Mouse (Mus musculus) frontal cortex, adult (tissue): ENCODE data around the gene Eef2k.

ENCODE experiments used
- ATAC-seq: cut with Nextera tagmentation; 2 replicates; pipeline ENCODE4 v1.9.2; 2017; ENCODE audit warnings: mild to moderate bottlenecking, moderate library complexity, mixed read lengths; ENCODE audit not compliant: low TSS enrichment

Gene Eef2k

DNA sequence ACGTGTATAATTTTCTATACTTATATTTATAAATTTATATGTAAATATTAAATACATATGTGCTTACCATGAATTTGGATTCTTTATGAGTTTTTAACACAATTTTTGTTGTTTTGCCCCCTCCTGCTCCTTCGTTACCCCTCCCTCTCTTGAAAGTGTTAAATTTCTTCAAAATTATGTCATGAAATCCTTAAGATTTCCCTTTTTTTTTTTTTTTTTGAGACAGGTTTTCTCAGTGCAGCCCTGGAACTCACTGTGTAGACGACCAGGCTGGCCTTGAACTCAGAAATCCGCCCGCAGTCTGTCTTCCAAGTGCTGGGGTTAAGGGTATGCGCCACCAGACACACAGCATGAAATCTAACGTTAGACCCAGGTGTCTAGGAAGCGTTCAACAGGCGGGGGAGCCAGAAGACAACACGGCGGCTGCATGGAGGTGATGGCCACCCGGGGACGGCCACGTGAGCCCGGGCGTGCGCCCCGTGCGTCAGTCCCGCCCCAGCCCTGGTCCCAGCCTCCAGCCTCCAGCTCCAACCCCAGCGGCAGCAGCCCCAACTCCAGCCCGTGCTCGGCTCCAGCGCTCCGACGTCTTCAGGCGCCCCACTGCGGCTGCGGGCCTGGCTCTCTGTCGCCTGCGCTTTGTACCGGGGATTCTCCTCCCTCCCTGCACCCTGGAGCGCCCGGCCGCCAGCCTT is at the start of gene Eef2k:
Gene Eef2k, plus strand, starts transcription at position 487 of the 692 bp plus-strand sequence.
- peak; percentile 88 for ATAC-seq

DNA sequence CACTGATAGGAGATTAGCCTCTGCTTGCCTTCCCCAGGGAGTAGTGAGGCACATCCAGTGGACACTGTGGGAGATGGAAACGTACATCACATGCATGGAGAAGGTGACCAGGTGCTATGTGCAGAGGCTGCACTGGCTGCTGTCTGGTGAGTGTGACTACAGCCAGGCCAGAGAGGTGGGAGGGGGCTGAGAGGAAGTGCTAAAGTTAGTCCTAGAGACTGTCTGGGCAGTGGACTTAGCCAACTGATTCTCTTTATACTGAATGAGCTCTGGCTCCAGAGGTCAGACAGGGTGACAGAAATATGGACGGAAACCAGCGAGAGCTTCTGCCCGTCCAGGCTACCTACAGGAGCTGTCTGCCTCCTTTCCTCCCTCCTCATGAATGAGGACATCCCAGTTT is 47.1 kb upstream of the Eef2k start:
- no peak for ATAC-seq

DNA sequence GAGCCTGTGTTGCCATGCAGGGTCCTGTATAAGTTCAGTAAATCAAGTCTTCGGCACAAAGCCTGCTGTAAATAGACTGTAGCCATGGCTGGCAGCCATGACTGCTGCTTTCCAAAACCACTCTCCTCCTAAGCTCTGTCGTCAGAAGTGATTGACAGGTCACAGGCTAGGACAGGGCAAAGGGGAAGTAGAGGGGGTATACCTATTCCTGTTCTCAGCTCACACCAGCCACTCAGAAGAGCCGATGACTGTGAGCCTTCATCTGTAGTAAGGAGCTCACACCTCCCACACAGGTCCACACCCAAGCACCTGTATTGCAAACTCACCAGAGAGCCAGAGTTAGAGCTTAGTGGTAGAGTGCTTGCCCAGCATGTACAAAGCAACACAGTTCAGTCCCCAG is 46.3 kb upstream of the Eef2k start:
- no peak for ATAC-seq

DNA sequence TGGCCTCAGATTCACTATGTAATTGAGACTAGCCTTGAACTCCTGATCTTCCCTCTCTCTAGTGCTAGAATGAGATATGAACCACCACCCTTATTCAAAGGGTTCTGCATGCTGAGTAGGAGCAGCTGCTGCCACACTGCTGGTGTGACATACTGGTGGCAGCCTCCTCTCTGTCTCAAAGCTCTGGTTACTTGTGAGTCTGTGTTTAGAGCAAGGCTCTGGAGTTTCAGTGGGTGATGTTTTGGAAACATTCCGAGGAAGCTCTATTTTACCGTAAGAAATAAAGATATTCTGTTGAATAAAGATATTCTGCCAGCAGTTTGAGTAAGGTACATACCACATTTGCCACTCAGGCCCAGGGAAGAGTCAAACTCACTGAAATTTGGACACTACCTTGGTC is 39.4 kb upstream of the Eef2k start:
- ATAC-seq, result peak; percentile 85

DNA sequence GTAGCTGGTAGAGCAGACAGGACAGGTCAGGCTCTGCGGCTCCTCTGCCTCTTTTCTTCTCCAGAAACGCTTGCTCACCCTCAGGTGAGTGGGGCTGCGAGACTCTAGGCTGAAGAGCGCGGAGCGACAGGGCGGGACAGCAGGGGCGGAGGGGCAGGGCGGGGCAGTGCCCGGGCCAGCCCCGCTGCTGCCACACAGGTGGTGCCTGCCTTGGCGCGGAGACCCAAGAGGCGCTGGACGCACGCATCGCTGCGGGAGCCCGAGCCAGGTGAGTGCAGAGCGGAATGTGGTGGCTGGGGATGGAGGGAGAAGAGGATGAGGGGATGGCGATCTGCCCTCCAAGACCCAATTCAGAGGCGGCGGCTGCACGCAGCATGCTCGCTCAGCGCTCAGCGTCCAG is 32.9 kb upstream of the Eef2k start:
- no peak for ATAC-seq

DNA sequence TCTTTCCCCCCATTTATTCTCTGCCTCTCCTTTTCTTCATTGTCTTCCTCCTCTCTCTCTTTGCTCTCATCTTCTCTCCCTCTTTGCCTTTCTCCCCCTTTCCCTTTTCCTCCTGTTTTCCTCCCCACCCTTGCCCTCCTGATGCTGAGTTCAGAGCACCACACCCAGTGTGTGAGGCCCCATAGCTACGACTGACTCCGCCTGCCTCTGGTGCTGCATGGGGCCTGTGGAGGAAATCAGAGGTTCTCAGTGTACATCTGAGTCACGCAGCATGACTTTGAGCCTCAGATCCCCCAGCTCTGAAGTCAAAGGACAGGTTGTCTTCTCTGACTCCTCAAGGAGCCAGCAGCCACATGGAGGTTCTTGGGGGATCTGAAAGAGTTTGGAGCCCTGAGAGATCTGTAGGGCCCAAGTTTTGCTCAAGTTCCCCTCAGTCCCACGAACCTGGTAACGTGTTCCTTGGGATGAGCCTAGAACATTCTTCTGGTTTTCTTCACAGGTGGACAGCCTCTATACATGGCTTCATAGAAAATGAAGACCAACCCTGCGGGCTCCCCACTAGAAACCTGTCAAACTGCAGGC is 30.7 kb upstream of the Eef2k start, which contains the start of gene Gm5737:
Gene Gm5737, plus strand, starts transcription at position 532 of the 582 bp plus-strand sequence.
- ATAC-seq, result no peak

DNA sequence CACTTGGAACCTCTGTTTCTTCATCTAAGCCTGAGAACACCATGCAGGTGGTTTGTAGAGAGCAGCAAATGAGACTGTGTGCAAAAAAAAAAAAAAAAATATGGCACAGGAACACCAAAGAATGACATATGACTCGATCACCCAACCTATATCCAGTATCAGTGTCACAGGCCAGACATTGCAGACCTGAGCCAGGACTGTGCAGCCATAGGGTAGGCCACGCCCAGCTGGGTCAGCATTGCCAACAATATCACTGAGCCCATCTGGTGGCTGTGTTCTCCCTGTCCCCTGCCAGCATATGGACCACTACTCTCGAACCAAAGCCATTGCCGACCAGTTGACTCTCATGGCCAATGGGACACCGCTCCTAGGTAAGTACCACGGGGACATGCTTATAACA is 25.1 kb upstream of the Eef2k start:
- ATAC-seq, result no peak

DNA sequence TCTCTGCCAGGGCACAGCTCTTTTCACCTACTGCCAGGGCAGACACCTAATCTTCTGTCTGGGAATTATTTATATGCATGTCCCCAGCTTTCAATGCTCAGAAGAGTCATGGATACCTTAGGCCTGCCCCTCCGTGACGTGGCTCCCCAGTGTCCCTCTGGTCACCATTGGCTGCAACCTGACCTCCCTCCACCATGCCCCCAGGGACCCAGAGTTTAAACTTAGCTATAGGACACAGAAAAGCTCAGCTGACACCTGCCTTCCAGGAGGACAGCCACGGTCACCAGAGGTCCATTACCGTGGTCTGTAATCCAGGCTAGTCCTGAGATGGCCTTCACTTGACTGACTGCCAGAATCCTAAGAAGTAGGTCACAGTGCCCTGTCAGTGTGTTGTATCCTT is 23.2 kb upstream of the Eef2k start:
- no peak for ATAC-seq

DNA sequence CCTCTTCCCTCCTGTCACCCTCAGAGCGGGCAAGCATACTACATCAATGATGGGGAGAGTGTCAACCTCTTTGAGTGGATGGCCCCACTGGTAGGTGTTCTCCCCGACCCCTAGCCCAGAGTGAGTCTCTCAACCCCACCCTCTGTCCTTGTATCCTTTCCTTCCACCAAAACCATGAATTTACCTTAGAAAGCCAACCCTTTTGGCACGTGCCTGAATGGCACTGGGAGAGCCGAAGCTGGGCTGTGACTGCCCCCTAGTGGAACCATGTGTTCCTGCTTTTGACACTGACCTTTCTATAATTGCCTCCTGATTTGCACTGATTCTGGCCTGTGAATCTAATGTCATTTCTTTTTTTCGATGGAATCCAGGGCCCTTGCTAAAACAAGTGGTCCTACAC is 19.4 kb upstream of the Eef2k start:
- no peak for ATAC-seq

DNA sequence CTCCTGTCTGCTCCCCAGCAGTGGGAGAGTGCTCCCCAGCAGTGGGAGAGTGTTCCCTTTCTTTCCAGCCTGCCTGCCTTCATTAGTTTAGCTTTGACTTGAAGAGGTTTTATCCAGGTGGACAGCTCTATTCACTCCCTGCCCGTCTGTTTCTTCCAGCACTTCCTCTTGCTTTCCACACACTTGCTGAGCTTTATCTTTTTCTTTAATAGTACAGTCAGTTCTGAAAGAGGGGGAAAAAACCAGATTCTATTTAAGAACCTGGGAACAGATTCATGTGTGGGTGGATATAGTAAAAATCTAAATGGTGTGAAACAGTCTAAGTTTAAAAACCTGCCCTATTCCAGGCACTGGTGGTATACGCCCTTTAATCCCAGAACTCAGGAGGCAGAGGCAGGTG is 17.5 kb upstream of the Eef2k start:
- peak; percentile 80 for ATAC-seq

DNA sequence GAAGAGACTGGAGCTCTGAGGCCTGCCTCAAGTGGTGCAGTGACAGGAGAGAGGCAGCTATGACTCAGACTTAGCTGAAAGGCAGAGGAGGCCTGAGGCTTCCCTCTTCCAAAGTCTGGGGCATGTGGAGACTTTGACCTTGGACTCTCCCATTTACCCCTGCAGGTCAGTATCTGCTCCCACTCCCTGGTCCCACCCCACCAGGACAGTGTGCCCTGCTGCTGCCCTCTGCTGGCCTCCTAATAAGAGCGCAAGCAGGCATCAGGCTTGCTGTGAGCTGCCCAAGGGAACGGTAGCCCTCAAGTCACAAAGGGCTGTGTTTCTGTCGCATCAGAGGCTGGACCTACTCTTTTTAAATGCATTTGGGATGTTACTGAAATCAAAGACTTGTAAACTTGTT is 16.2 kb upstream of the Eef2k start:
- ATAC-seq, result no peak

DNA sequence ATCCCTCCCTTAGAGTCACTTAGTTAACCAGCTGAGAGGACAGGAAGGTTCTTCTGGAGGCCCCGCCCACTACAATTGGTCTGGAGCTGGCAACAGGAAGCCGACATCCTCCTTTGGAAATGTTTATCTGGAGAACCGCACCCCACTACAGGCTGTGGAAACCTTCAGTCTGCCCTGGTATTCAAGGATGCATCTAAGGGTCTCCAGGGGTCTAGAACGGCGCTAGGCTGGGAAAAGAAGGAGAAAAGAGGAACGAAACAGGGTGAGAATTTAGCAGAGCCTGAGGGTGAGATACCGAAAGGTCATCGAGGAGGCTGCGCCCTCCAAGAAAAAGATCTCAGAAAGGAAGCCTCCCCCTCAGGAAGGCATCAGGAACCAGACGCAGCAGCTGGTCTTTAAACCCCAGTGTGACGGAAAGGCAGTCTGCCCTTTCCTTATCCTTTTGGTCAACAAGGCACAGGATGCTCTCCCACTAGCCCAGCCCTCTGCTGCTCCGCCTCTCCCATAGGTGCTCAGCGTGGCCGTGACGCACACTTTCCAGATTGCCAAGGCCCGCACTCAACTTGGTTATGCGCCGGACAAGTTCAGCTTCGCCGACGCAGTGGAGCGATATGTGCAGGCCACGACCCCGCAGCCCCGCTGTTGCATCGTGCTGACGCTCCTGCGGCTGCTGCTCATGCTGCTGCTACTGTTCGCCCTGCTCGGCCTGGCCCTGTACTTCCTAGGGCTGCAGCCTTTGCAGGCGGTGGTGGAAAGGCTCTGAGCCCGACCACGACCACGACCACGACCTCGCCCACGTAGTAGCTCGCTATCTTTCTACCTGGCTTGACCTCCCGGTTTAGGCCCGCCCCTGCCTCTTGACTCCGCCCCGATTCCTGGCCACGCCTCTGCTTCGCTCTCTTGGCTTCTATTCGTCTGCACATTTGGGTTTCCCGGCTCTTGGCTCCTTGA is 11.9 kb upstream of the Eef2k start:
- peak; percentile 47 for ATAC-seq

DNA sequence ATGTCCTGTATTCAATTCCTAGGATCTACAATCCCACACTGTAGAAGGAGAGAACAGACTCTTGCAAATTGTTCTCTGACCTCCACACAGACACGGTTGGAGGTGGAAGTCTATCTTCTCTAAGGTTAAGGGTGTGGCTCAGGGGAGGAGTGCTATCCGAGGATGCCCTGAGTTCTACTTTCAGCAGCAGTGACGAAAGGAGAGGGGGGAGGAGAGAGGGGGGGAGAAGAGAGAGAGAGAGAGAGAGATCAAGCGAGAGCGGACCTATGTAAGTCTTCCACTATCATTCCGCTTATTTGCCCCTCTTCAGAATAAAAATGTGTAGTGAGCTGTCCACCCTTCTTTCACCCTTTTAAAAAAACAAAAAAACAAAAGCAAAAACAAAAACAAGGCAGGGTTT is 8.2 kb upstream of the Eef2k start:
- ATAC-seq, result no peak

DNA sequence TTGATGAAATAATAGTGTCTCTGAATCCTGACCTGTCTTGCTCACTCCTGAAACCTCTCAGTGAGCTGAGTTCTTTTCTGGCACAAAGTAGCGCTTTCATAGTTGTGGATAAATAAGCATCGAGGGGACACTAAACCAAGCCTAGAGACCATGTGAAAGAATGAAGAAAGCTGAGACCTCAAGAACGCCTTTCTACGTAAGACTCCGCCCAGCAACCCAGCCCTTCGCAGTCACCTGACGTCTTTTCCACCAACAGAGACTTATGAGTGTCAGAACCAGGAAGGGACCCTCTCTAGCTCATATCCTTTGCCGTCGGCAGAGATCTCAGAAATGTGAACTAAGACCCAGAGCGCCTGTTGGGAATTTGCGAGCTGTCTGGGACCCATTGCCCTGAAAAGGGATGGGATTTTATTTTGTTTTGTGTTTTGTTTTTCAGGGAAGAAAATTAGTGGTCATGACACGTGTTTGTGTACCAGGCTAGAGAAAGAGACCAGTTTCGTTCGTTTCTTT is 7.7 kb upstream of the Eef2k start:
- peak; percentile 74 for ATAC-seq

DNA sequence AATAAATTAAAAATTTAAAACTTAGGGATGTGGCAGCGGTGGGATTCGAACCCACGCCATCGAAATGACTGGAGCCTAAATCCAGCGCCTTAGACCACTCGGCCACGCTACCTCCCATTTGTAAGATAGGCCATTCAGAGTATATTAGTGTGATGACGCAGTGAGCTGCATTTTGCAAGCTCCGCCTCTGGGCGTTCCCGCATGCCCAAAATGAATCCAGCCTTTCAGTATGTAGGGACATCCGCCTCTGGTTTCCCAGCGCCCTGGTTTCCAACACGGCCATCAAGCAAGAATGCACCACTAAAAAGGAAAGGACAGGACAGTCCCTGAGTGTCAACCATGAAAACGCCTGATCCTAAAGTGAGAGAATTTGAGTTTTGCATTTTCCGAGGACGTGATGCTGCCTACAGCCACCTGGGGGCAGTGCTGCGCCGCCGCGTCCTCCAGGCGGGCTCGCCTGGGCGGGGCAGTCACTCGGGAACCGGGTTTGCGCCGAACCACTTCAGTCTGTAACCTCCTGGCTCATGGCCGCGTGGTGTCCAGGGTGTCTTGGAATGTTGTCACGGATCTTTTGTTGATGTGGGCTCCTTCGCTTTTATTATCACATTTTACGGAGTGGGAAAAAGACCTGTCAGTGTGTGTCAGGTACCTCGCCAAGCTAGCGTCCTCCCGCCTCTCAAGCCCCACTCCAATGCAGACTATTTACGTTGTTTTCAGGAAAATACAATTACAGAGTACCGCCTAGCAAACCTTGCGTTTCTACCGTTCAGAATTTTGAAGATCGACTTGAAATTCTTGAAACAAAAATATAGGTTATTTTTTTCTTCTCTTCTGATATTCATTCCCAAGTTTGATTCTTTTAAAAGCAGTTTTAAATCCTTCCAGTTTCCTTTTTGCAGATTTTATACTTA is 6.9 kb upstream of the Eef2k start:
- ATAC-seq, result peak; percentile 56

DNA sequence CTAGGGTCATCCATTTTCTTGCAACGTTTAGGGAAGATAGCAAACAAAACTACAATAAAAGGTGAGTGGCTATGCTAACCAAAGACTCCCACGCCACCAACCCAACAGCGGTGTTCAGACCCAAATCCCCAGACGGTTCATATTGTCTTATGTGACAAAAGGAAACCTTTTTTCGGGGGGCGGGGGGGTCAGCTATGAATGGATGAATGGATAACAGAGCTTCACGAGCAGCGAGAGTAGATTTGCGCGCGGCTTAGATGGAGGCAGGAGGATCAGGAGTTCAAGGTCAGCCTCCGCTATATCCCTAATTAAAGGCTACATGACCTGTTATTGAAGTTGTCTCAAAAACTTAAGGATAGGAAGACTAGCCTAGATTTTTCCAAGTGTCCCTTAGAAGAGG is 6.3 kb upstream of the Eef2k start:
- ATAC-seq, result no peak

DNA sequence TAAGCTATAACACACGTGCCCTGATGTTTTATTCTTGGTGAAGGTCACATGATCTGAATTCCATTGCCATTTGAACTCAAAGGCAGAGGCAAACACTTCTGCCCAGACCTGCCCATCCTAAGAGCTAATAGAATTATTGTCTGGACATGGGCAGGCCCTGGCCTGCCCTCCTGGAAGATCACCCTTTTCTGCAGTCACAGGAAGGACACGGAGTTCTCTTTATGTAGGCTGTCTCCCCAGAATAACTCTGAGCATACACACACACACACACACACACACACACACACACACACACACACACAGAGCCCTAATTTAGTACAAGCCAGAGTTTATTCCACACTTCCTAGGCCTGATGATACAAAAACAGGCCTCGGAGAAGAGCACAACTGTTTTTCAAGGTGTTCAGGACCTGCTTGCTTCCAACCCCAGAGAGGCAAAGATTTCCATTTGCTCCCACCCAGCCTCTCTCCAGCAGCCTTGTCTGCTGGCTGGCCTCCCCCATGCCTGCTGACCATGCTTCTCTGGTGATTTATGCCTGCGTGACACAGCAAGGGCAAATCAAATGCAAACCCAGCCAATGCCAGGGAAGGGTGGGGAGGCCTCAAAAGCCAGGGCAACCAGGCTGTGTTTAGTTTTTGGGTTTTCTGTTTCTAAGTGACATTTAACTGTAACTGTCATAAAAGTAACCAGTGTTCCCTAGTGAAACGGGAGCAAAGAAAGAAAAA is 4.0 kb upstream of the Eef2k start:
- ATAC-seq, result no peak

DNA sequence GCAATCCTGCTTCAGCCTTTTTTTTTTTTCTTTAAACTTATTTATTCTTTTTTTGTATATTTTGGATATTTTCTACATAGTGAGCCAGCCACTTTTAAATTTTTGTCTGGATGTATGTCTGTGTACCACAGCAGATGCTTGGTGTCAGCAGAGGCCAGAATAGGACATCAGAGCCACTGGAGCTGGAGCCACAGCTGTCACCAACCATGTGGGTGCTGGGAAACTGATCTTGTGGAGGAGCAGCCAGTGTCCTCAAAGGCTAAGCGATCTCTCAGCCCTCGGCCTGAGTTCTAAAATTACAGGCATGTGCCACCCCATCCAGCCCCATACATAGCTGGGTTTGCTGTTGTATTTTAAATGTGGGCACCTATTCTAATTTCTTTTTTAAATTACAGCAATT is 2.8 kb upstream of the Eef2k start:
- ATAC-seq, result no peak

DNA sequence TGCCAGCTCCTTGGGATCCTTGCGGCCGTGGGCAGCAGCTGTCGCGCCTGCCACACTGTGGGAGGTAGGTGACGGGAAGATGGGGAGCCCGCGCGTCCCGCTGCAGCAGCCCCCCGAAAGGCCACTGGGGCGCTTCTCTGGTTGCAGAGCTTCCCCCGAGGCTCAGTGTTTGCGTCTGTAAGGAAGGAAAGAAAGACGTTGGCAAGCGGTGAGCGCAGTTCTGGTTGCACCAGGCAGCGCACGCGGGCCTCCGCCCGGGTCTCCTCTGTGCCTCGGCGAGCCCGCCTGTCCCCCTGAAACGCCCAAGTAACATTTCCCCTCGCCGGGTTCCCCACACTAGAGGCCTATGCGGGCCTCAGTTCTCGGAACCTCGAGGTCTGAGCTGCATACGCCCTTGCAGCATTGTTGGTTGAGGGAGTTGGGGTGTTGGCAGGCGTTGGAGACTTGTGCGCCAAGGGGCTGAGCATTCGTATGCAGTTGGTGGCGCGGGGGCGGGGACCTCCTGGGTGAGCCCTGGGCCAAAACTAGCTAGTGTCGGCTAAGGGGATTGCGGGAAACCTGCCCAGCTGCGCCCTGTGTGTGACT is 498 bp downstream of the Eef2k start:
- ATAC-seq, result peak; percentile 53

DNA sequence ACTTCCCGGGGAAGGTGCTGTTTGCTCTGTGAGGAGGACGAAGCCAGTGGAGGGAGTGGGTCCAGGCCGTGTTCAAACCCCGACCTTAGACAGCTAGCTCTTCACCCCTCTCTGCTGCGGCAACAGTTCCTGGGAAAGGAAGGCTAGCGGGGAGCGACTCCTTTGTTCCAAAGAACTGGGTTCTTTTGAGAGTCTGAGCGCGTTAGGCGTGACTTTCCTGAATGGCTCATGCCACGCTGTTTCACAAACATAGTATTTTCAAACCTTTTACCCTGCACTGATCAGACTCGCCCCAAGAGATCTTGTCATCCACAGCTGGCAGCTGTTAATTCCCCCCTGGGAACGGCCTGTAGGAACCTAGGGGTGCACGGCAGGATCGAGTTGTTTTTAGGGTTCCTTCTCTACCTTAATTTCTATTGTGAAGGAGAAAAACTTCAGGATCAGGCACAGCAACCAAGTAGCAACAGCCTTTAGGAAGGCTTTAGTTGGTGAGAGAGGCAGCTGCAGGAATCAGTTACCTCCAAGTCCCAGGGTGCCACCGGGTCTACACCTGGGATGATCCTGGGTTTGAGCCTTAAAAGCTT is 1.3 kb downstream of the Eef2k start:
- no peak for ATAC-seq
